Comparison of ENCODE assay signal across 8 mouse cellular contexts in the genomic region with DNA sequence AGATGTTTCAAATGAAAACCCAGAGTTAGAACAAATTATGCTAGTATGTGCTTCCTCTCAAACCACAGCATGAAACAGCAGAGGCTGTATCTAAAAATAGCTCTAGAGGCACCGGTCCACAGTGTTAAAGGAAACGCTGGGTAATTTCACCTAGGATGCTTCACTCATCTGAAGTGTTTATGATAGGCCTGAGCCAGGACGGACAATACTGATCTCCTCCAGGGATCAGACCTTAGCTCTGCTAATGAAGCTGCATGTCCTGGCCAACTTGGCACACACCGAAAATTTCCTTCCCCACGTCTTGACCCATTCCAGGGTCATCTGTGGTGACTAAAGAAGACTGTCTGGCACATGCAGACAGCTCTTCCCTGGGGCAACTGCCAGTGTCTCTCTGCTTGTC. TPM values are rescaled to one million over a fixed set of nuclear protein-coding genes. Genes with fewer than 3 reads are reported as not detected.
A peak's percentile ranks its signal among the peaks of the same experiment; 100 is the strongest.
DNase-seq lines count a peak whose midpoint lies in the region; ATAC-seq and TF ChIP-seq lines count a peak whose summit lies in the region.
"Had no signal": no experiment of that assay in that cellular context is flagged by ENCODE, and none has a peak within 500 bp of the region (broad histone marks: within the 10 kb centered on the region; RNA-seq: fewer than 3 reads in every experiment).

No protein-coding gene starts in this region.

- no peaks in the 10 kb centered on the region for H3K27me3 ChIP-seq in stomach, embryonic 14.5 days (ENCODE audit: control insufficient read depth, insufficient read depth, low read length)
- no peaks in the 10 kb centered on the region for H3K27me3 ChIP-seq in stomach, postnatal 0 days (ENCODE audit: control insufficient read depth, insufficient read depth, low read length)
- H3K27me3 ChIP-seq in heart, adult 2 months (ENCODE audit: control insufficient read depth, insufficient read depth, low read length): no peaks in the 10 kb centered on the region
- H3K27me3 ChIP-seq in forebrain, embryonic 15.5 days: no peaks in the 10 kb centered on the region; the same call in 1 of the 2 replicates

- no peaks in the 10 kb centered on the region for H3K79me2 ChIP-seq in heart, adult 2 months (replicated peaks; ENCODE audit: control insufficient read depth, insufficient read depth, low read length)

- no peak overlapping the region for H3K4me2 ChIP-seq in stomach, embryonic 14.5 days (replicated peaks; ENCODE audit: low read depth, low read length)
- H3K4me2 ChIP-seq in stomach, postnatal 0 days (replicated peaks; ENCODE audit: low read depth): no peak overlapping the region
- H3K4me2 ChIP-seq in forebrain, embryonic 15.5 days (replicated peaks): no peak overlapping the region
- H3K4me2 ChIP-seq: neural tube, embryonic 13.5 days had no signal

- H3K4me1 ChIP-seq in stomach, embryonic 14.5 days (ENCODE audit: control insufficient read depth, insufficient read depth, low read length): no peaks in the 10 kb centered on the region
- H3K4me1 ChIP-seq in stomach, postnatal 0 days (replicated peaks; ENCODE audit: control insufficient read depth, insufficient read depth): no peaks in the 10 kb centered on the region
- peaks cover 4% of the 10 kb centered on the region for H3K4me1 ChIP-seq in heart, adult 2 months (ENCODE audit: control insufficient read depth, insufficient read depth, low read length)
- H3K4me1 ChIP-seq in forebrain, embryonic 15.5 days: no peaks in the 10 kb centered on the region
- H3K4me1 ChIP-seq: neural tube, embryonic 13.5 days had no signal

- H3K9ac ChIP-seq in stomach, embryonic 14.5 days (replicated peaks; ENCODE audit: low read depth, low read length): no peak overlapping the region
- no peak overlapping the region for H3K9ac ChIP-seq in stomach, postnatal 0 days (ENCODE audit: low read length)
- H3K9ac ChIP-seq in heart, adult 2 months (ENCODE audit: low read depth, low read length): no peak overlapping the region
- no peak overlapping the region for H3K9ac ChIP-seq in forebrain, embryonic 15.5 days (replicated peaks)
- H3K9ac ChIP-seq: neural tube, embryonic 13.5 days had no signal

- TF ChIP-seq CTCF in stomach, postnatal 0 days (IDR thresholded peaks at IDR 0.05; ENCODE audit: low read depth): no peak
- no peak for TF ChIP-seq CTCF in heart, adult 2 months (IDR thresholded peaks at IDR 0.05)

- ATAC-seq in stomach, embryonic 14.5 days (ENCODE audit: insufficient number of reproducible peaks, insufficient read depth, low FRiP score, low read depth): no peak
- no peak for ATAC-seq in stomach, postnatal 0 days (ENCODE audit: low FRiP score, low TSS enrichment)
- ATAC-seq in forebrain, embryonic 15.5 days (replicated peaks): no peak

- no peak for TF ChIP-seq EP300 in stomach, postnatal 0 days (optimal IDR thresholded peaks at IDR 0.05)
- no peak for TF ChIP-seq EP300 in heart, adult 2 months (IDR thresholded peaks at IDR 0.05; ENCODE audit: insufficient read depth, low read depth, low read length)

- no peak for DNase-seq in stomach, postnatal 0 days (ENCODE audit: low spot score)
- peak; percentile 14 for DNase-seq in cerebellum, adult 11 months
- peak; percentile 26 to 37 for DNase-seq in heart, adult 2 months
- DNase-seq in skeletal muscle tissue, adult 2 months (ENCODE audit: low read depth, low spot score): peak; percentile 27
- DNase-seq in urinary bladder, postnatal 10 days (ENCODE audit: low spot score): no peak

- H3K27ac ChIP-seq in stomach, embryonic 14.5 days (ENCODE audit: low read length): peak overlapping the region; percentile 63; the same call in 1 of the 2 replicates
- H3K27ac ChIP-seq in stomach, postnatal 0 days (replicated peaks): no peak overlapping the region
- no peak overlapping the region for H3K27ac ChIP-seq in heart, adult 2 months
- H3K27ac ChIP-seq in forebrain, embryonic 15.5 days (replicated peaks): no peak overlapping the region
- H3K27ac ChIP-seq: neural tube, embryonic 13.5 days had no signal

- WGBS in stomach, embryonic 14.5 days: 46% methylated on average over 5 of the region's 5 CpGs
- WGBS in stomach, postnatal 0 days: 47% methylated on average over 5 of the region's 5 CpGs
- 28% methylated on average over 5 of the region's 5 CpGs for WGBS in heart, adult 2 months
- whole genome bisulfite sequencing in forebrain, embryonic 15.5 days: 61% methylated on average over 5 of the region's 5 CpGs

- H3K4me3 ChIP-seq in stomach, embryonic 14.5 days (ENCODE audit: low read depth, low read length): no peak overlapping the region
- H3K4me3 ChIP-seq in stomach, postnatal 0 days (ENCODE audit: low read depth, low read length): no peak overlapping the region
- H3K4me3 ChIP-seq in heart, adult 2 months: no peak overlapping the region
- H3K4me3 ChIP-seq in forebrain, embryonic 15.5 days: no peak overlapping the region
- H3K4me3 ChIP-seq: neural tube, embryonic 13.5 days had no signal

- H3K36me3 ChIP-seq in stomach, embryonic 14.5 days (ENCODE audit: control insufficient read depth, insufficient read depth, low read length): no peaks in the 10 kb centered on the region
- no peaks in the 10 kb centered on the region for H3K36me3 ChIP-seq in stomach, postnatal 0 days (ENCODE audit: control insufficient read depth, insufficient read depth, low read length)
- H3K36me3 ChIP-seq in heart, adult 2 months (ENCODE audit: control insufficient read depth, insufficient read depth, low read length): no peaks in the 10 kb centered on the region
- no peaks in the 10 kb centered on the region for H3K36me3 ChIP-seq in forebrain, embryonic 15.5 days
- H3K36me3 ChIP-seq: neural tube, embryonic 13.5 days had no signal

- no peak for TF ChIP-seq POLR2A in heart, adult 2 months (IDR thresholded peaks at IDR 0.05; ENCODE audit: insufficient read depth, low read depth, low read length)

- H3K9me3 ChIP-seq in stomach, embryonic 14.5 days (ENCODE audit: control insufficient read depth, low read depth, low read length): no peaks in the 10 kb centered on the region
- no peaks in the 10 kb centered on the region for H3K9me3 ChIP-seq in stomach, postnatal 0 days (ENCODE audit: control insufficient read depth, low read length)
- H3K9me3 ChIP-seq in forebrain, embryonic 15.5 days: no peaks in the 10 kb centered on the region
- H3K9me3 ChIP-seq: neural tube, embryonic 13.5 days had no signal

- intact Hi-C loops in heart, adult 2 months (cut with DNase I): no loop called here

RNA-seq across cellular contexts. Expression of a gene that starts 29.4 kb away (rescaled TPM):
- 21.3 and 23.6 TPM in 2 replicates for polyA plus RNA-seq in stomach, embryonic 14.5 days (2014; fragmentation: Nextera tagmentation; extraction: Ambion mirVana)
- 9.4 and 9.7 TPM in 2 replicates for polyA plus RNA-seq in stomach, postnatal 0 days (2015; fragmentation: Nextera tagmentation; extraction: Ambion mirVana)
- 10 to 100 TPM; 21.5 to 26.2 TPM for total RNA-seq in heart, adult 2 months (2021)
- 8.0 and 10.1 TPM in 2 replicates for polyA plus RNA-seq in heart, adult 2 months (2012; rRNA removed)
- 115 and 121 TPM in 2 replicates for polyA plus RNA-seq in forebrain, embryonic 15.5 days (2015; fragmentation: Nextera tagmentation; extraction: Ambion mirVana)

Comparison
In these comparisons a context has a peak if more than half of its experiments do, and no peak if none do; other contexts are left out.
1. DNase-seq: peak in cerebellum, adult 11 months (single experiment), heart, adult 2 months (2 of 2) and skeletal muscle tissue, adult 2 months (single experiment); none in stomach, postnatal 0 days (single experiment) and urinary bladder, postnatal 10 days (single experiment).